Mouse (Mus musculus) intestine, embryonic 16.5 days (tissue): ENCODE data around the gene Inha. TPM values are rescaled to one million over a fixed set of nuclear protein-coding genes. Genes with fewer than 3 reads are reported as not detected.
A peak's percentile ranks its signal among the peaks of the same experiment; 100 is the strongest.

Source experiments
- ATAC-seq: fragments of 200-750 bp; cut with Nextera tagmentation; 2 replicates; pipeline ENCODE4 v1.8.0; 2017; ENCODE audit warnings: moderate TSS enrichment, moderate library complexity
- H3K27ac ChIP-seq: fragments of 300-500 bp; sonication (generic); 2 replicates; pipeline ENCODE4 v1.5.1; 2014; ENCODE audit warnings: mild to moderate bottlenecking, low read length
- H3K27me3 ChIP-seq: fragments of 300-500 bp; sonication (generic); replicated peaks from 2 replicates; pipeline ENCODE4 v1.6.1; 2014; ENCODE audit warnings: low read length, control low read depth, mixed read lengths; ENCODE audit not compliant: control insufficient read depth, insufficient read depth
- H3K36me3 ChIP-seq: fragments of 300-500 bp; sonication (generic); 2 replicates; pipeline ENCODE4 v1.6.1; 2014; ENCODE audit warnings: low read length, control low read depth; ENCODE audit not compliant: control insufficient read depth, insufficient read depth
- H3K4me1 ChIP-seq: fragments of 300-500 bp; sonication (generic); 2 replicates; pipeline ENCODE4 v1.6.1; 2014; ENCODE audit warnings: low read length, control low read depth, mixed read lengths; ENCODE audit not compliant: control insufficient read depth, insufficient read depth
- H3K4me2 ChIP-seq: fragments of 300-500 bp; sonication (generic); 2 replicates; pipeline ENCODE4 v1.6.1; 2014; ENCODE audit warnings: low read depth, low read length, control low read depth
- H3K4me3 ChIP-seq: fragments of 300-500 bp; sonication (generic); 2 replicates; pipeline ENCODE4 v1.5.1; 2014; ENCODE audit warnings: mild to moderate bottlenecking, low read length
- H3K9ac ChIP-seq: fragments of 300-500 bp; sonication (generic); 2 replicates; pipeline ENCODE4 v1.6.1; 2014; ENCODE audit warnings: low read depth, low read length
- H3K9me3 ChIP-seq: fragments of 300-500 bp; sonication (generic); 2 replicates; pipeline ENCODE4 v1.6.1; 2016; ENCODE audit warnings: low read length, control low read depth; ENCODE audit not compliant: control insufficient read depth
- WGBS: fragments of 180-500 bp; shearing (Covaris S2); extraction: QIAGEN DNeasy Blood & Tissue Kit; methylation state at CpG from one replicate; pipeline ENCODE4 v1.1.7; 2014; 5-methylcytosine and 5-hydroxymethylcytosine counted together
- polyA plus RNA-seq: library from polyadenylated mRNA; unstranded; fragments of >200 nt; fragmentation: Nextera tagmentation; extraction: Ambion mirVana; gene quantifications from 2 replicates; pipeline ENCODE4 v1.2.1, GENCODE M21; 2015

Gene Inha
- polyA plus RNA-seq, 1 experiment from 2014 or later = 7.3 TPM

DNA sequence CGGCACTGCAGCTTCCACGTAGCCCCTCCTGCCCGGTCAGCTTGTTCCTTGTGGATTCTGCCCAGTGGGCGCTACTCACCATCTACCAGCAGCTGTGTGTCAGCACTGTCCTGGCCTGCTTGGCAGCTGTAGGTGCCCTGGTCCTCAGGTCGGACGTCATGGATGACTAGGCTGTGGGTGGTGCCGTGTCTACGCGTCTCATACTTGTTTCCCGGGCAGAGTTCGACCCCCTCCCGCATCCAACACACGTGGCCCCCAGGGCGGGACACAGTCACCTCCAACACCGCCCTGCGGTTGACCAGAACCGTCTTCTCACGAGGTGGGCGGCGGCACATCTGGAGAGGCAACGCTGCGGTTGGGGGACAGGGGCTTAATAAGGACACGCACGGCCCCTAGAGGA lies 20.3 kb upstream of the Inha start:
- Histone ChIP-seq H3K27me3 (peaks cover 42% of the 10 kb centered on the region), H3K9me3 (no peaks in the 10 kb centered on the region), H3K9ac (0 out of 2 replicates have a peak overlapping the region, but pooled peaks have one; percentile 59), H3K4me2 (peak overlapping the region; percentile 89), H3K4me1 (peaks cover 15% of the 10 kb centered on the region), H3K4me3 (peak overlapping the region; percentile 62), H3K27ac (no peak overlapping the region), H3K36me3 (peaks cover 1% of the 10 kb centered on the region; the same call in 1 of the 2 replicates)
- no peak for ATAC-seq
- 11% methylated on average over 24 of the region's 24 CpGs for WGBS

GRCm38 (mm10) chr1:75487040-75487404 lies 19.9 kb upstream of the Inha start:
- H3K27ac ChIP-seq = no peak overlapping the region
- 4% methylated on average over 13 of the region's 13 CpGs for WGBS
- H3K4me3 ChIP-seq = peak overlapping the region; percentile 62
- no peaks in the 10 kb centered on the region for H3K9me3 ChIP-seq
- H3K27me3 ChIP-seq = peaks cover 42% of the 10 kb centered on the region
- peak; percentile 30 for ATAC-seq
- H3K36me3 ChIP-seq = peaks cover 5% of the 10 kb centered on the region; the same call in 1 of the 2 replicates
- peaks cover 15% of the 10 kb centered on the region for H3K4me1 ChIP-seq
- H3K9ac ChIP-seq = peak overlapping the region; percentile 59
- peak overlapping the region; percentile 89 for H3K4me2 ChIP-seq

DNA sequence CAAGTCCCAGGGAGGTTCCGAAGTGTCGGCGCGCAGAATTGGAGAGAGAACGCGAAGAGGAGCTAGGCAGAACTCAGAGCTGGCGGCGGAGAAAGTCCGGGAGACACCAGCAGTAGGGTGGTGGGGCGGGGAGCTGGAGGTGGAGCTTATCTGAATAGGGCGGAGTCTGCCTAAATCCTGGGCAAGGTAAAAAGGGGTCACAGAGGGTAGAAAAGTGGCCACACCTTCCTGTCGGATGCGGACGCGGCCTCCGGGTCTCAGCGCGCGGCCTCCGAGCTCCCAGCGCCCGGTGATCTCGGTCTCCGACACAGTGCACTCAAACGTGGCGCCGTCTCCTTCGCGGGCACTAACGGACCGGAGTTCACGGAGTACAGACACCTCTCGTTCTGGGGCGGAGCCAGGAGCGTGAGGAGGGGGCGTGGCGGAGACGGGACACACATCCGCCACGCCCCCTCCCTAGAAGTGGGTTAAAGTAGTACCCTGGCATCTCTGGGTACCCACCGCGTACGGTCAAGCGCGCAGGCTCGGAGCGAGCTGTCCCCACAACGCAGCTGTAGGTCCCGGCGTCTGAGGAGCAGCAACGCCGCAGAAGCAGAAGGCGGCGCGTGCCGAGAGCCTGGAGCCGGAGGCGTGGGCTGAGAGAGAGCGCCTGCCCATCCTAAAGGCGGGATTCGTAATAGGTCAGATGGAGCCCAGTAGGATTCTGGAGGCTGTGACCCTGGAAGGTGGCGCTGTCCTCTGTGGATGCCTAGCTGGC lies 19.3 kb upstream of the Inha start:
- H3K9ac ChIP-seq = peak overlapping the region; percentile 59
- peak overlapping the region; percentile 89 for H3K4me2 ChIP-seq
- H3K27ac ChIP-seq = no peak overlapping the region
- H3K4me3 ChIP-seq = peak overlapping the region; percentile 62
- H3K9me3 ChIP-seq = no peaks in the 10 kb centered on the region
- ATAC-seq = peak; percentile 89
- peaks cover 15% of the 10 kb centered on the region for H3K4me1 ChIP-seq
- H3K36me3 ChIP-seq = peaks cover 5% of the 10 kb centered on the region; the same call in 1 of the 2 replicates
- peaks cover 39% of the 10 kb centered on the region for H3K27me3 ChIP-seq
- under 1% methylated on average over 62 of the region's 62 CpGs for WGBS

GRCm38 (mm10) chr1:75490785-75491551 lies 15.9 kb upstream of the Inha start:
- 87% methylated on average over 34 of the region's 34 CpGs for WGBS
- H3K27ac ChIP-seq = no peak overlapping the region
- H3K4me1 ChIP-seq = peaks cover 15% of the 10 kb centered on the region
- no peak overlapping the region for H3K4me3 ChIP-seq
- no peaks in the 10 kb centered on the region for H3K9me3 ChIP-seq
- H3K4me2 ChIP-seq = no peak overlapping the region
- H3K36me3 ChIP-seq = peaks cover 6% of the 10 kb centered on the region; the same call in 1 of the 2 replicates
- peaks cover 14% of the 10 kb centered on the region for H3K27me3 ChIP-seq
- no peak overlapping the region for H3K9ac ChIP-seq
- no peak for ATAC-seq

GRCm38 (mm10) chr1:75492579-75493170 lies 14.2 kb upstream of the Inha start:
- no peak overlapping the region for H3K27ac ChIP-seq
- H3K9me3 ChIP-seq = no peaks in the 10 kb centered on the region
- peaks cover 16% of the 10 kb centered on the region; the same call in 1 of the 2 replicates for H3K36me3 ChIP-seq
- no peak overlapping the region for H3K4me2 ChIP-seq
- H3K27me3 ChIP-seq = 0 out of 2 replicates have a peak, but pooled peaks cover 2% of the 10 kb centered on the region
- H3K9ac ChIP-seq = no peak overlapping the region
- no peak for ATAC-seq
- H3K4me1 ChIP-seq = peaks cover 6% of the 10 kb centered on the region
- 57% methylated on average over 24 of the region's 24 CpGs for WGBS
- H3K4me3 ChIP-seq = no peak overlapping the region

DNA sequence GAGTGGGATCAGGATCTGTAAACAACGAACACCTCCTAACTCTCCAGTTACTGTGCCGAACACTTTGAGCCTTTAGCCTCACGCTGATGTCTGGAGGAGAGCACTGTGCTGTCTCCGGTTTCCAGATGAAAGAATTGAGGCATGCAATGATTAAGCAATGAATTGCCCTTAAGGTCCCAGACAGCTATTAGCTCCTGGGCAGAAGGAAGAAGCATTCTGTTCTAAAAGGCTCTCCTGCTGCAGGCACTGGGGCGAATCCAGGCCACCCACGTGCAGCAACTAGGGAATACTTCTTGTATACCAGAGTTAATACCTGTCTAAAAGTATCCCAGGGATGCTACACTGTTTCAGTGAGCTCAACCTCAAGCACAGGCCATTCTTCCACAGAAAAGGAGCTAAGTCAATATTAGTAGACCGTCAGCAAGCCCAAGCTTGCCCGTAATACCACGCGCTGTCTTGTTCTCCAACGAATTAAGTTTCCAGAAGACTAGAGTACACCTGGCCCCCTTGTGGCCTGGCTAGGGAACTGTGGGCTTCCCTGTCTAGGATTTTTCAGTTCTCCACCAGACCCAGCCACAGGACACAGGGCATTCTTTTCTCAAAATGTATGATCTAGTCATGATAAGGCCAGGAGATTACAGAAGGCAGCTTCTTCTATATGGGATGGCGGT lies 11.9 kb upstream of the Inha start:
- H3K9ac ChIP-seq = no peak overlapping the region
- peaks cover 25% of the 10 kb centered on the region for H3K36me3 ChIP-seq
- 56% methylated on average over 12 of the region's 12 CpGs for WGBS
- H3K27ac ChIP-seq = no peak overlapping the region
- H3K4me1 ChIP-seq = no peaks in the 10 kb centered on the region
- no peak overlapping the region for H3K4me2 ChIP-seq
- H3K27me3 ChIP-seq = no peaks in the 10 kb centered on the region
- H3K4me3 ChIP-seq = no peak overlapping the region
- no peaks in the 10 kb centered on the region for H3K9me3 ChIP-seq
- ATAC-seq = 0 out of 2 replicates have a peak, but pooled peaks have one; percentile 26

- Histone ChIP-seq H3K9me3 (no peaks in the 10 kb centered on the region), H3K27ac (no peak overlapping the region), H3K4me2 (no peak overlapping the region), H3K4me1 (peaks cover 11% of the 10 kb centered on the region), H3K9ac (no peak overlapping the region), H3K4me3 (no peak overlapping the region), H3K36me3 (peaks cover 32% of the 10 kb centered on the region), H3K27me3 (no peaks in the 10 kb centered on the region)
- 89% methylated on average over 4 of the region's 4 CpGs for WGBS
- no peak for ATAC-seq
These were observed 8.0 kb upstream of the Inha start for GRCm38 (mm10) chr1:75498897-75499296.

GRCm38 (mm10) chr1:75499441-75499840 lies 7.4 kb upstream of the Inha start:
- H3K9ac ChIP-seq = no peak overlapping the region
- H3K36me3 ChIP-seq = peaks cover 32% of the 10 kb centered on the region
- H3K27me3 ChIP-seq = no peaks in the 10 kb centered on the region
- H3K4me3 ChIP-seq = no peak overlapping the region
- no peak overlapping the region for H3K4me2 ChIP-seq
- no peaks in the 10 kb centered on the region for H3K9me3 ChIP-seq
- no peak overlapping the region for H3K27ac ChIP-seq
- no peak for ATAC-seq
- peaks cover 16% of the 10 kb centered on the region for H3K4me1 ChIP-seq
- 78% methylated on average over 7 of the region's 7 CpGs for WGBS

DNA sequence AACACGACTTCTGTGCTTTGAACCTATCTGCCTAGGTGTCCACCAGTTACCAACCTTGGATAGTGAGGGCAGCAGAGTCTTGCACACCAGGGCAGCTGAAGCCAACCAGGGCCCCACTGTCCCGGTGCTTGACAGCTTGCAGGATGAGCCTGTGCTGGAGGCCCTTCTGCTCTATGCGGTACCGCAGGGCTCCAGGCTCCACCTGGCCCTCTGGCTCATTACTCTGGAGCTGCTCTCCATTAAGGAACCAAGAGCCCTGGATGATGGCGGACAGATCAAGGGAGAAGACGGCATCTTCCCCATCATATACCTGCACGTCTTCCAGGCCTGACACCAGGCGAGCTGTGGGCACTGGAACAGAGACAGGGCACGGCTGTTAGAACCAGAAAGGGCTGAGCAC lies 5.0 kb upstream of the Inha start:
- Histone ChIP-seq H3K4me3 (no peak overlapping the region), H3K4me2 (no peak overlapping the region), H3K9me3 (no peaks in the 10 kb centered on the region), H3K36me3 (peaks cover 23% of the 10 kb centered on the region), H3K4me1 (peaks cover 23% of the 10 kb centered on the region), H3K9ac (no peak overlapping the region), H3K27me3 (no peaks in the 10 kb centered on the region), H3K27ac (no peak overlapping the region)
- no peak for ATAC-seq
- WGBS = 95% methylated on average over 9 of the region's 9 CpGs
